Mouse (Mus musculus) bone marrow, adult 2 months (tissue): ENCODE measurements around the gene Ube2a.

ENCODE experiments used
- CTCF ChIP-seq: fragments of 200-500 bp; IDR thresholded peaks from 2 replicates; pipeline ENCODE4 v1.5.1; 2011; ENCODE audit warnings: low read length, control low read depth; ENCODE audit not compliant: control insufficient read depth, insufficient read depth
- POLR2A ChIP-seq: fragments of 200-500 bp; IDR thresholded peaks from 2 replicates; pipeline ENCODE4 v1.6.1; 2011; ENCODE audit warnings: low read depth, mild to moderate bottlenecking, control low read depth, low read length, borderline replicate concordance; ENCODE audit not compliant: control insufficient read depth

DNA sequence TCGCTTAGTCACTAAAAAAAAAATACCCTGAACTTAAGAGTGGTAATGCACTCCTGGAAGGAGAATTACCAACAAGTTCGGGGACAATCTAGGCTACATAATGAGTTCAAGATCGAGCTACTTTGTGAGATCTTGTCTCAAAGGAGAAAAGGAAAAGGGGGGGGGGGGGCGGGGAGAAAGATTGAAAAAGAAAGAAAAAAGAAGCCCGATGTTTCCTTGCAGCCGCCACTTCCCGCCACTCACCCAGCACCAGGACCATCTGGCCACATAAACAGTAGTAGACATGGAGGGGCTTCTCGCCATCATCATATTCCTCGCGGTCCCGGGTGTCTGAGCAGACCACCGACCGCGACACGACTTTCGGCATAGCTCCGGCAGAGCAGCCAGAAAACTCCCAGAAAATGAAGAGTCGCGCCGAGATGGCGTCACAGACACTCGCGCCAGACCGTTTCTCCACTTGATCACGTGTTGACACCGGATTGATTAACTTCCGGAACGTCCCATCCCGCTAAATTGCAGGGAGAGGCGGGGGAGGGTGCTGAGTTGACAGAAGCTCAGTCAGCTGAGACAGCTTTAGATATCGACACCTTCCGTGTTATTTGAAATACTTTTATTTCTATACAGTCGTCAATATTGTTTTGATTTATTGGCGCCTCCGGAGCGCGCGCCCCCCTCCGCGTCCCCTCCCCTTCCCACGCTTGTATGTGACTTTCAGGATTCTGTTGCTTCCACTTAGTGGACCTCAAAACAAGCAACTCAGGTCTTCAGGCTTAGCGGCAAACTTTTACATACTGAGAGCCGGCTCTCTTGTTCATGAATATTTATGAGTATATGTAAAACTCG, 9.7 kb upstream of the Ube2a start:
- no peak for TF ChIP-seq CTCF
- TF ChIP-seq POLR2A = no peak
